Mouse (Mus musculus) neural tube, embryonic 14.5 days (tissue): ENCODE results near the gene Gng8. TPM values are rescaled to one million over a fixed set of nuclear protein-coding genes. Genes with fewer than 3 reads are reported as not detected.

Experiments used
- ATAC-seq: fragments of 200-750 bp; cut with Nextera tagmentation; 2 replicates; pipeline ENCODE4 v1.8.0; 2017; ENCODE audit warnings: low read depth, mild to moderate bottlenecking, moderate TSS enrichment, moderate library complexity
- H3K27ac ChIP-seq: fragments of 300-500 bp; sonication (generic); 2 replicates; pipeline ENCODE4 v1.5.1; 2014; ENCODE audit warnings: low read depth, mild to moderate bottlenecking, control low read depth, low read length, moderate library complexity, mixed read lengths
- H3K27me3 ChIP-seq: fragments of 300-500 bp; sonication (generic); 2 replicates; pipeline ENCODE4 v1.6.1; 2014; ENCODE audit warnings: low read length; ENCODE audit not compliant: control insufficient read depth, insufficient read depth
- H3K36me3 ChIP-seq: fragments of 300-500 bp; sonication (generic); 2 replicates; pipeline ENCODE4 v1.6.1; 2014; ENCODE audit warnings: low read length, mixed read lengths; ENCODE audit not compliant: control insufficient read depth, insufficient read depth
- H3K4me1 ChIP-seq: fragments of 300-500 bp; sonication (generic); 2 replicates; pipeline ENCODE4 v1.6.1; 2014; ENCODE audit warnings: low read length; ENCODE audit not compliant: control insufficient read depth, insufficient read depth
- H3K4me2 ChIP-seq: fragments of 300-500 bp; sonication (generic); 2 replicates; pipeline ENCODE4 v1.6.1; 2014; ENCODE audit warnings: mild to moderate bottlenecking, low read depth, low read length, control low read depth
- H3K4me3 ChIP-seq: fragments of 300-500 bp; sonication (generic); 2 replicates; pipeline ENCODE4 v1.5.1; 2014; ENCODE audit warnings: low read depth, low read length, control low read depth, mixed read lengths
- H3K9ac ChIP-seq: fragments of 300-500 bp; sonication (generic); replicated peaks from 2 replicates; pipeline ENCODE4 v1.6.1; 2014; ENCODE audit warnings: low read depth, mild to moderate bottlenecking, control low read depth, low read length, mixed read lengths
- H3K9me3 ChIP-seq: fragments of 300-500 bp; sonication (generic); 2 replicates; pipeline ENCODE4 v1.6.1; 2016; ENCODE audit warnings: low read length; ENCODE audit not compliant: control insufficient read depth
- WGBS: fragments of 180-500 bp; shearing (Covaris S2); extraction: QIAGEN DNeasy Blood & Tissue Kit; methylation state at CpG from one replicate; pipeline ENCODE4 v1.1.7; 2014; 5-methylcytosine and 5-hydroxymethylcytosine counted together
- polyA plus RNA-seq: library from polyadenylated mRNA; unstranded; fragments of >200 nt; fragmentation: Nextera tagmentation; extraction: Ambion mirVana; gene quantifications from 2 replicates; pipeline ENCODE4 v1.2.1, GENCODE M21; 2014

Gene Gng8
- polyA plus RNA-seq, 1 experiment from 2014 or later = 0.39 TPM

DNA sequence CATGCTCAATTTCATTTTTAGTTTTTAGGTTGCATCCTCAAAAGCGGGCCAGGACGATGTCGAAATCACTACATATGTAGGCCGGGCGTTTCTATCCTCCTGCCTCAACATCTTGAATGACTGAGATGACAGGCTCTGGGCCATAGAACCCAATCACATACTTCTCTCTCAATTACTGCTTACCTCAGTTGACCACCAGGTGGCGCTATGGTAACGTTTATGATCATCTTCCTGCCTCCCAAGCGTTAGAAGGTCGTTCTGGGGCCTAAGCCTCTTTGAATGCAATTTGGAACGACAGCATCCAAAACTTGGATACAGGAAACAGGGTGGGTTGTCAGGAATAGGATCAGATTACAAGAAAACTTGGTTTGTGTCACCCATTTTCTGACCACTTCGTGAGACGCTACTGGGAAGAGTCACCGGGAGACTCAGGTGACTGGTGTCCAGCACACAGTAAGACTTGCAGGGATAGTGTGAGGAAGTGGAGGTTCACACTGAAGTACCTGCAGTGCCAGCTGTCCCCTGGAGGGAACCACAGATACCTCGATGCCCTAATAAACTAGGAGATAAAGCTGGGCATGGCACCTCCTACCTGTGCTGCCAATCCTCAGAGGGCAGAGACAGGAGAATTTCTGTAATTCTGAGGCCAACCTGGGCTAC lies 40.5 kb downstream of the Gng8 start:
- Histone ChIP-seq H3K4me1 (0 out of 2 replicates have a peak, but pooled peaks cover 4% of the 10 kb centered on the region), H3K4me2 (no peak overlapping the region), H3K9me3 (no peaks in the 10 kb centered on the region), H3K27me3 (no peaks in the 10 kb centered on the region), H3K36me3 (no peaks in the 10 kb centered on the region), H3K9ac (no peak overlapping the region), H3K27ac (no peak overlapping the region), H3K4me3 (no peak overlapping the region)
- peak; percentile 66 for ATAC-seq
- WGBS = 22% methylated on average over 14 of the region's 14 CpGs

DNA sequence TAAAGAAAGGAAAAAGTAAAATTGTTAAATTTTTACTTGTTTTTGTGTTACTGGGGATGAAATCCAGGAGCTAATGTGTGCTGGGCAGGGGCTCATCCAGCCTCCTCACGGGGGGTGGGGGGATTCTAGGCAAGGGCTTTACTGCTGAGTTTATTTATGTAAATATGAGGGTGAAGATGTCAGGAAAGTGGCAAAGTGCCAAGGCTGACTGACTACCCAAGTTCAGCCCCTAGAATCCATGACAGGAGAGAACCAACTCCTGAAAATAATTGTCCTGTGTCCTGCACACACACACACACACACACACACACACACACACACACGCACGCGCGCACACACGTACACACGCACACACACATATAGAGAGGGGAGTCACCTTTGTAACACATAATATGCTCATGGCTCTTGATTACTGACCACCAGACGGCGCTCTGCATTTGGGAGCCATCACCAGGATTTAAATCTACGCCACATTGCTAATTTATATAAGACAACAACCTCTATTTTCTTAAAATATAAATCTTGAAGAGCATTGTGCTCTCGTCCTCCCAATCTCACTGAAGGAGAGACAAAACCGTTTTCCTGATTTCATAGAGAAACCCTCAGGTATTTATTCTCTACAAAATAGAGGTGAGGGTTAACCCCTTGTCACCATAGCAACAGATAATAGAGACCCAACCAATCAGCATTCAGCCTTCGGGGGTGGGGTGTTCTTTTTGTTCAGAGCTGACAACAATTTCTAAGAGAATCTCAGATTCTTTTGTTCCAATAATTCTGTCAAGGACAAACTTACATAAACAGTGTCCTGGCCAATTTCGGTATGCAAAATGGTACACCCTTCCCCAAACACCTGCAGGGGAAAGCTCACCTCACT lies 41.4 kb downstream of the Gng8 start:
- Histone ChIP-seq H3K4me3 (no peak overlapping the region), H3K4me1 (0 out of 2 replicates have a peak, but pooled peaks cover 4% of the 10 kb centered on the region), H3K27me3 (no peaks in the 10 kb centered on the region), H3K4me2 (no peak overlapping the region), H3K9ac (no peak overlapping the region), H3K36me3 (no peaks in the 10 kb centered on the region), H3K27ac (peak overlapping the region; percentile 66), H3K9me3 (no peaks in the 10 kb centered on the region)
- WGBS = 37% methylated on average over 14 of the region's 14 CpGs
- ATAC-seq = peak; percentile 70

- Histone ChIP-seq H3K4me1 (peaks cover 10% of the 10 kb centered on the region), H3K4me3 (no peak overlapping the region), H3K4me2 (no peak overlapping the region), H3K36me3 (no peaks in the 10 kb centered on the region), H3K9ac (no peak overlapping the region), H3K27me3 (no peaks in the 10 kb centered on the region), H3K9me3 (no peaks in the 10 kb centered on the region), H3K27ac (no peak overlapping the region)
- 45% methylated on average over 4 of the region's 4 CpGs for WGBS
- ATAC-seq = no peak
Observed at GRCm38 (mm10) chr7:16937312-16937711, 45.7 kb downstream of the Gng8 start.

GRCm38 (mm10) chr7:16938117-16938791 lies 46.7 kb downstream of the Gng8 start:
- peak; percentile 91; the same call in 1 of the 2 replicates for ATAC-seq
- H3K4me3 ChIP-seq = no peak overlapping the region
- H3K27ac ChIP-seq = peak overlapping the region; percentile 74
- H3K4me2 ChIP-seq = no peak overlapping the region
- peaks cover 13% of the 10 kb centered on the region for H3K4me1 ChIP-seq
- no peaks in the 10 kb centered on the region for H3K27me3 ChIP-seq
- H3K36me3 ChIP-seq = no peaks in the 10 kb centered on the region
- 62% methylated on average over 17 of the region's 17 CpGs for WGBS
- H3K9me3 ChIP-seq = no peaks in the 10 kb centered on the region
- no peak overlapping the region for H3K9ac ChIP-seq

- Histone ChIP-seq H3K9me3 (no peaks in the 10 kb centered on the region), H3K36me3 (no peaks in the 10 kb centered on the region), H3K27ac (peak overlapping the region; percentile 7; the same call in 1 of the 2 replicates), H3K4me1 (peaks cover 18% of the 10 kb centered on the region), H3K9ac (no peak overlapping the region), H3K27me3 (no peaks in the 10 kb centered on the region), H3K4me3 (no peak overlapping the region), H3K4me2 (no peak overlapping the region)
- 60% methylated on average over 7 of the region's 7 CpGs for WGBS
- no peak for ATAC-seq
Observed at GRCm38 (mm10) chr7:16940292-16940691, 48.7 kb downstream of the Gng8 start.

- H3K27ac ChIP-seq = peak overlapping the region; percentile 94
- no peak overlapping the region for H3K9ac ChIP-seq
- WGBS = 44% methylated on average over 4 of the region's 4 CpGs
- H3K4me2 ChIP-seq = no peak overlapping the region
- H3K36me3 ChIP-seq = no peaks in the 10 kb centered on the region
- H3K9me3 ChIP-seq = no peaks in the 10 kb centered on the region
- H3K4me3 ChIP-seq = no peak overlapping the region
- H3K27me3 ChIP-seq = no peaks in the 10 kb centered on the region
- ATAC-seq = no peak
- peaks cover 27% of the 10 kb centered on the region for H3K4me1 ChIP-seq
Observed at GRCm38 (mm10) chr7:16942861-16943260, 51.3 kb downstream of the Gng8 start.

DNA sequence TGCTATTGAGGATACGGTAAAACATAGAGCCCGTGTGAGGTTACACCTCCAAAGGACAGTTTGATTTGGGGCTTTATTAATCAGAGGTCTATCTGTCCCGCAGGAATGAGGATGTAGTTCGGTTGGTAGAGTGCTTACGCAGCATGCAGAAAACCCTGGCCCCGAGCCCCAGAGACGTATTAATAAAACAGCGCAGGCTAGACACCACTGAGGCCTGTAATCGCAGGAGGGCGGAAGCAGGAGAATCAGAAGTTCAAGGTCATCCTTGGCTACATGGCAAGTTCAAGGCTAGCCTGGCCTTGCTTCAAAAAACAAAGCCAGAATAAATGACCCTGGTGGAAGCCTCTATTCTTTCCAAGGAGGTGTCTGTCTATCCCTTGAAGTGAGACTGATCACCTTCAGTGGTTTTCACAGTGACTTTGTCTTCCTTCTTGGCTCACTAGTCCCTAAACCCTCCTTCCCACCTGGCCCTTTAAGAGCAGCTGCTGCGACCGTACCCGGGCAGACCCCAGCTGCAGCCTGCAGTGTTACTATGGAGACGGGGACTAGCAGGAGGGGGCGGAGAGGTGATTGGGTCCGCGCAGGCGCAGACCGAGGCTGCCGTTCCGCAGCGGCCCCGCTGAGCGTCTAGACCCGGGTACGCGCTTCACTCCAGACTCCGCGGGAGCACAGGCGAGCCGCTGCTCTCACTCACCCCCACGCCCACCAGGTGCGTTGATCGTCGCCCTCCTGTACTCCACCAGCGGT lies 52.6 kb downstream of the Gng8 start, which contains the start of gene Pnmal2:
TSS of gene Pnmal2 (plus strand) at position 622 of the 747 bp plus-strand sequence.
- WGBS = 8% methylated on average over 36 of the region's 36 CpGs
- no peaks in the 10 kb centered on the region for H3K36me3 ChIP-seq

DNA sequence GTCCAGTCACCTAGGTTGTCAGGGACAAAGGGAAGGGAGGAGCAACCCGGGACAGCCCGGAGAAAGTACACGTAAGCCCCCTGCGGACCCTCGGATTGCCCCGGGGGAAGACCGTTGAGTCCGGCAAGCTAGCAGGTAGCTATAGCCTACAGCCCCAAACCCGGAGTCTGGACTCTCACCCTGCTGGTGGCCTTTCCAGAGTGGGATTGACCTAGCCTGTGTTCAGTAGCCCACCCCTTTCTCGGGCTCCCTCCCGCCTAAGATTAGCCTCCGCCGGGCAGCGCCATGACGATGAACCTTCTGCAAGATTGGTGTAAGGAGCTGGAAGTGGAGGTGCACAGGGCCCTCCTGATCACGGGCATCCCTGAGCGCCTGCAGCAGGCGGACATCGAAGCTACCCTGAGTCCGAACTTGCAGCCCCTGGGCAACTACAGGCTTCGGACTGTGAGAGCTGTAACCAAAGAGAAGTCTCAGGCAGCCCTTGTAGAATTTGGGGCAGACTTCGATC lies 53.3 kb downstream of the Gng8 start:
- Histone ChIP-seq H3K27ac (peak overlapping the region; percentile 94), H3K4me3 (peak overlapping the region; percentile 75), H3K9ac (peak overlapping the region; percentile 86), H3K36me3 (no peaks in the 10 kb centered on the region), H3K4me1 (peaks cover 41% of the 10 kb centered on the region), H3K9me3 (no peaks in the 10 kb centered on the region), H3K4me2 (peak overlapping the region; percentile 98), H3K27me3 (no peaks in the 10 kb centered on the region)
- no peak; the same call in 1 of the 2 replicates for ATAC-seq
- WGBS = under 1% methylated on average over 22 of the region's 22 CpGs

More for the DNA sequence above, 52.6 kb downstream of the Gng8 start, which contains the start of gene Pnmal2:
- peak; percentile 90 for ATAC-seq
- H3K4me1 ChIP-seq = peaks cover 36% of the 10 kb centered on the region
- H3K9me3 ChIP-seq = no peaks in the 10 kb centered on the region
- H3K4me2 ChIP-seq = peak within 1 kb of the TSS; percentile 98
- peak within 1 kb of the TSS; percentile 94 for H3K27ac ChIP-seq
- H3K9ac ChIP-seq = peak within 1 kb of the TSS; percentile 86
- no peaks in the 10 kb centered on the region for H3K27me3 ChIP-seq
- H3K4me3 ChIP-seq = peak within 1 kb of the TSS; percentile 75
